Mouse (Mus musculus) heart, adult 2 months (tissue): ENCODE measurements around the gene Cdca5. TPM values are rescaled to one million over a fixed set of nuclear protein-coding genes. Genes with fewer than 3 reads are reported as not detected.

Experiments
- DNase-seq, 2 experiments: peaks; one replicate each; pipeline ENCODE4 v3.0.0; 2021
- H3K27ac ChIP-seq: fragments of 200-600 bp; 2 replicates; pipeline ENCODE4 v1.8.1; 2022
- H3K27me3 ChIP-seq: fragments of 200-500 bp; 2 replicates; pipeline ENCODE4 v1.6.1; 2012; ENCODE audit warnings: mild to moderate bottlenecking, low read length, inconsistent platforms, mixed read lengths; ENCODE audit not compliant: control insufficient read depth, insufficient read depth
- H3K36me3 ChIP-seq: fragments of 200-500 bp; 2 replicates; pipeline ENCODE4 v1.6.1; 2012; ENCODE audit warnings: low read length, inconsistent platforms; ENCODE audit not compliant: control insufficient read depth, insufficient read depth
- H3K4me1 ChIP-seq: fragments of 200-500 bp; 2 replicates; pipeline ENCODE4 v1.6.1; 2011; ENCODE audit warnings: low read length; ENCODE audit not compliant: control insufficient read depth, insufficient read depth
- H3K4me3 ChIP-seq: fragments of 200-600 bp; 2 replicates; pipeline ENCODE4 v1.8.1; 2022
- H3K79me2 ChIP-seq: fragments of 200-500 bp; replicated peaks from 2 replicates; pipeline ENCODE4 v1.6.1; 2012; ENCODE audit warnings: mild to moderate bottlenecking, inconsistent platforms, low read length, moderate library complexity, mixed read lengths; ENCODE audit not compliant: control insufficient read depth, insufficient read depth
- H3K9ac ChIP-seq: fragments of 200-500 bp; 2 replicates; pipeline ENCODE4 v1.6.1; 2012; ENCODE audit warnings: low read depth, mild to moderate bottlenecking, control low read depth, inconsistent platforms, low read length, mixed read lengths
- CTCF ChIP-seq: fragments of 200-600 bp; IDR thresholded peaks from 2 replicates; pipeline ENCODE4 v1.8.1; 2022; ENCODE audit warnings: antibody characterized with exemption, mild to moderate bottlenecking, moderate library complexity
- EP300 ChIP-seq: fragments of 200-500 bp; IDR thresholded peaks from 2 replicates; pipeline ENCODE4 v1.6.1; 2011; ENCODE audit warnings: low read depth, low read length, control low read depth; ENCODE audit not compliant: insufficient read depth
- POLR2A ChIP-seq: fragments of 200-500 bp; IDR thresholded peaks from 2 replicates; pipeline ENCODE4 v1.6.1; 2011; ENCODE audit warnings: mild to moderate bottlenecking, low read depth, low read length, control low read depth; ENCODE audit not compliant: insufficient read depth
- whole genome bisulfite sequencing: fragments of 180-500 bp; shearing (Covaris S2); methylation state at CpG from one replicate; pipeline ENCODE4 v1.1.7; 2018; 5-methylcytosine and 5-hydroxymethylcytosine counted together
- intact Hi-C: fragments of 180-260 bp; cut with DNase I; formaldehyde crosslinking; loops from one replicate; pipeline ENCODE4 v1.15.1; 2025
- polyA plus RNA-seq: library from polyadenylated mRNA; depleted of rRNA; stranded (reverse); fragments of >200 nt; gene quantifications from 2 replicates; pipeline ENCODE4 v1.2.3, GENCODE M21; 2012
- total RNA-seq, 2 experiments: library from RNA; stranded (reverse); gene quantifications; 2 replicates each; pipeline ENCODE4 v1.2.3; 2021

Cdca5 gene
- total and polyA plus RNA-seq, 3 experiments: 0.27 TPM; not detected in 2

DNA sequence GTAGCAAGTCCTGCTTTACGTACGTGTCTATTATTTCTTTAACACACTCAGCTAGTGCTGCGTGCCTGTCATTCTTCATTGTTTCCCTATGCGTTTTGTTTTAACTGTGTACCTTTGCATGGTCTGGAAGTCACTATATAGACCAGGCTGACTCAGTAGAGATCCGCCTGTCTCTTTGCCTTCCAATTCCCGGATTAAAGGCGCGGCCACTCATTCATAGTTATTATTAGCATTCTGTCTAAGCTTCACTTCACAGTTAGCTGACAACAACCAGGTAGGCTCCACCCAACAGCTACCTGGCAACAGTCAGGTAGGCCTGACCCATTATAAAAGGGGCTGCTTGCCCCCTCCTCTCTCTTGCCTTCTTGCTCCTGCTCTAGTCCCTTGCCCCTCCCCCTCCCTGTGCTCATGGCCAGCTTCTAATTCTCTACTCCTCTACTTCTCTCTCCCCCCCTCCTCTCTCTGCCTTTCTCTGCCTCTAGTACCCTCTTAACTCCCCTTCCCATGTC lies 33.9 kb downstream of the Cdca5 start:
- intact Hi-C loops: loop anchor here (2.0 to 5.0 kb wide), 2 partner anchors 34 to 206 kb away; partner anchors contain the start of genes Cdca5, Dpf2 and Zfpl1
- Histone ChIP-seq H3K27me3 (no peaks in the 10 kb centered on the region), H3K79me2 (no peaks in the 10 kb centered on the region), H3K4me3 (peak overlapping the region; percentile 67), H3K27ac (peak overlapping the region; percentile 90), H3K4me1 (peaks cover 5% of the 10 kb centered on the region), H3K9ac (peak overlapping the region; percentile 69), H3K36me3 (no peaks in the 10 kb centered on the region)
- TF ChIP-seq POLR2A (no peak; the same call in 1 of the 2 replicates), CTCF (no peak), EP300 (no peak)
- DNase-seq: no peak
- under 1% methylated on average over 8 of the region's 8 CpGs for WGBS

DNA sequence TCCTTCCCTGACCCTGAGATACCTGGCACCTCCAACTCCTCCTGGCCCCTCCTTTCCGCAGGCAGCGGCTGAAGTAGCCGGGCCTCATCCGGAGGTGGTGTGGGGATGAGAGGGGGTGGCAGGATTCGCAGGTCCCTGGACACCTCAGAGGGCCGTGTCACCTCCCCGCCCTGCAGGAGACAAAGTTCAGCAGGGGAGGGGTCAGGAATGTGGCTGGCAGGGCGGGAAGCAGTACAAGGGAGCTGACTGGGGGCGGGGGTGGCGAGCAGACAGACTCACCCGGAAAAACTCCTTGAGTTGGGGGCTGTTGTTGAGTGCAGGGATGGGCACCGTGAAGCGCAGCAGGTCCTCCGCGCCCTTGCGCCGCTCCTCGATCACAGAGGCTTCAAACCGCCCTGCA lies 37.0 kb downstream of the Cdca5 start:
- WGBS: 63% methylated on average over 19 of the region's 19 CpGs
- H3K27ac ChIP-seq: no peak overlapping the region
- peaks cover 3% of the 10 kb centered on the region; the same call in 1 of the 2 replicates for H3K4me1 ChIP-seq
- no peaks in the 10 kb centered on the region for H3K36me3 ChIP-seq
- DNase-seq: no peak
- H3K4me3 ChIP-seq: no peak overlapping the region
- H3K9ac ChIP-seq: no peak overlapping the region
- H3K79me2 ChIP-seq: no peaks in the 10 kb centered on the region
- TF ChIP-seq POLR2A (no peak), CTCF (no peak), EP300 (no peak)
- no peaks in the 10 kb centered on the region for H3K27me3 ChIP-seq
- intact Hi-C loops: loop anchor here (10.0 kb wide), 1 partner anchor 77 kb away; the partner anchor contains the start of gene Syvn1

DNA sequence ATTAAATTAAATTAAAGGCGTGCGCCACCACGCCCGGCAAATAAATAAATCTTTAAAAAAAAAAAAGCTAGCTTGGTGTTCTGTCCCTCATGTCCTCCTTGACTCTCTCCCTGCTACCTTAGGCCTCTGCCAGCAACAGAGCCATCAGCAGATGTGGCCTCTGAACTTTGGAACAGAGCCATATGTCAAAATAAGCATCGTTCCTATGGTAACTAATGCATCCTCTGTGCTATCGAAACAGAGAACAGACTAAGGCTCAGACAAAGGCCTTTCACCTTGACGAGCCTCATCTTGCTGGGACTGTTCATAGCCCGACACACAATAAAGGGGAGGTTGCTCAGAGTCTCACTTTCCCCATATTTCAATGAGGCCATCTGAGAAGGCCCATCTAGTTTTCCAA lies 38.5 kb downstream of the Cdca5 start:
- H3K27ac ChIP-seq: no peak overlapping the region
- H3K27me3 ChIP-seq: no peaks in the 10 kb centered on the region
- WGBS: 75% methylated on average over 8 of the region's 8 CpGs
- no peak for DNase-seq
- TF ChIP-seq CTCF: no peak
- no peaks in the 10 kb centered on the region for H3K79me2 ChIP-seq
- no peak overlapping the region for H3K9ac ChIP-seq
- intact Hi-C loops: loop anchor here (10.0 kb wide), 1 partner anchor 79 kb away; the partner anchor contains the start of gene Syvn1
- H3K36me3 ChIP-seq: no peaks in the 10 kb centered on the region
- peaks cover 3% of the 10 kb centered on the region; the same call in 1 of the 2 replicates for H3K4me1 ChIP-seq
- H3K4me3 ChIP-seq: no peak overlapping the region

- TF ChIP-seq POLR2A (no peak), CTCF (no peak), EP300 (no peak)
- H3K9ac ChIP-seq: no peak overlapping the region
- H3K27ac ChIP-seq: no peak overlapping the region
- no peak overlapping the region for H3K4me3 ChIP-seq
- peaks cover 1% of the 10 kb centered on the region; the same call in 1 of the 2 replicates for H3K4me1 ChIP-seq
- DNase-seq: no peak
- H3K27me3 ChIP-seq: no peaks in the 10 kb centered on the region
- H3K36me3 ChIP-seq: no peaks in the 10 kb centered on the region
- no peaks in the 10 kb centered on the region for H3K79me2 ChIP-seq
- 44% methylated on average over 2 of the region's 2 CpGs for WGBS
- intact Hi-C loops: loop anchor here (5.0 to 10.0 kb wide), 2 partner anchors 80 to 398 kb away; partner anchors contain the start of genes Ehbp1l1, Fam89b and Syvn1
Measured at GRCm38 (mm10) chr19:6124898-6125297, 40.1 kb downstream of the Cdca5 start.

GRCm38 (mm10) chr19:6126289-6126688 lies 41.5 kb downstream of the Cdca5 start:
- H3K9ac ChIP-seq: no peak overlapping the region
- 22% methylated on average over 4 of the region's 4 CpGs for WGBS
- no peak overlapping the region for H3K4me3 ChIP-seq
- no peak for DNase-seq
- intact Hi-C loops: loop anchor here (5.0 to 10.0 kb wide), 2 partner anchors 81 to 399 kb away; partner anchors contain the start of genes Ehbp1l1, Fam89b and Syvn1
- TF ChIP-seq EP300: no peak
- no peak for TF ChIP-seq POLR2A
- TF ChIP-seq CTCF: peak; percentile 93
- no peaks in the 10 kb centered on the region for H3K27me3 ChIP-seq
- no peak overlapping the region for H3K27ac ChIP-seq
- no peaks in the 10 kb centered on the region for H3K36me3 ChIP-seq
- H3K4me1 ChIP-seq: peaks cover 1% of the 10 kb centered on the region; the same call in 1 of the 2 replicates
- no peaks in the 10 kb centered on the region for H3K79me2 ChIP-seq

- H3K27ac ChIP-seq: peak overlapping the region; percentile 91
- peaks cover 1% of the 10 kb centered on the region; the same call in 1 of the 2 replicates for H3K4me1 ChIP-seq
- H3K27me3 ChIP-seq: no peaks in the 10 kb centered on the region
- TF ChIP-seq CTCF (no peak), EP300 (no peak), POLR2A (no peak)
- H3K9ac ChIP-seq: peak overlapping the region; percentile 27; the same call in 1 of the 2 replicates
- WGBS: 54% methylated on average over 10 of the region's 10 CpGs
- DNase-seq: no peak
- no peaks in the 10 kb centered on the region for H3K36me3 ChIP-seq
- H3K79me2 ChIP-seq: no peaks in the 10 kb centered on the region
- intact Hi-C loops: loop anchor here (1.0 to 10.0 kb wide), 3 partner anchors 82 to 400 kb away; partner anchors contain the start of genes Ehbp1l1, Fam89b and Syvn1
- peak overlapping the region; percentile 90 for H3K4me3 ChIP-seq
Measured at GRCm38 (mm10) chr19:6126789-6127580, 42.2 kb downstream of the Cdca5 start.
